Mouse (Mus musculus) liver, adult (tissue): ENCODE results near the gene Mroh8.
A peak's percentile ranks its signal among the peaks of the same experiment; 100 is the strongest.

Experiments
- GATA4 ChIP-seq: IDR thresholded peaks from 2 replicates; pipeline ENCODE4 v1.6.1; 2014; ENCODE audit warnings: mild to moderate bottlenecking, low read length; ENCODE audit not compliant: insufficient replicate concordance

Gene Mroh8

DNA sequence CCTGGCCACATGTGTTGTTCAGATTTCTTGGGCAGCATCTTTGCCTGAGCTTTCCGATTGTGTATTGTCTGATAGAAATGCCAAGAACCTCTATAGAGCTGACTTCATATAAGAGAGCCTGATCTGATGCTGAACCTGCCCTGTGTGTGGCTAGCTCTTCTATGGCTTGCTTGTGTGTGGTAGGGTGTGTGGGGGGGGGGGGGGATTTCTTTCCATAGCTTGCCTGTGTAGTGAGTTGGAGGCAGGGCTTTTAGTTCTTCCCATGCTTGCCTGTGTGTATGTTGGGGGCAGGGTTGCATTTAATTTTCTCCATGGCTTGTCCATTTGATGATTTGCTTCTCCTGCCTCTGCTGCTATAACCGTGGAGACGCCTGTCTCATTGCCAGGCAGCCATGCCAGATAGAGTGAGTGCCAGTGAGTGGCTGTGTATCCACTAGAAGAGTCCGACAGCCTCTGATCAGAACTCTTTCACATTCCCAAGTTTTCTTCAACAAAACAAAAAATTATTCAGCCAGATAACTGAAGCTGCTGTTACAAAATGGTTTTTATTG, 28.4 kb upstream of the Mroh8 start:
- TF ChIP-seq GATA4: no peak

DNA sequence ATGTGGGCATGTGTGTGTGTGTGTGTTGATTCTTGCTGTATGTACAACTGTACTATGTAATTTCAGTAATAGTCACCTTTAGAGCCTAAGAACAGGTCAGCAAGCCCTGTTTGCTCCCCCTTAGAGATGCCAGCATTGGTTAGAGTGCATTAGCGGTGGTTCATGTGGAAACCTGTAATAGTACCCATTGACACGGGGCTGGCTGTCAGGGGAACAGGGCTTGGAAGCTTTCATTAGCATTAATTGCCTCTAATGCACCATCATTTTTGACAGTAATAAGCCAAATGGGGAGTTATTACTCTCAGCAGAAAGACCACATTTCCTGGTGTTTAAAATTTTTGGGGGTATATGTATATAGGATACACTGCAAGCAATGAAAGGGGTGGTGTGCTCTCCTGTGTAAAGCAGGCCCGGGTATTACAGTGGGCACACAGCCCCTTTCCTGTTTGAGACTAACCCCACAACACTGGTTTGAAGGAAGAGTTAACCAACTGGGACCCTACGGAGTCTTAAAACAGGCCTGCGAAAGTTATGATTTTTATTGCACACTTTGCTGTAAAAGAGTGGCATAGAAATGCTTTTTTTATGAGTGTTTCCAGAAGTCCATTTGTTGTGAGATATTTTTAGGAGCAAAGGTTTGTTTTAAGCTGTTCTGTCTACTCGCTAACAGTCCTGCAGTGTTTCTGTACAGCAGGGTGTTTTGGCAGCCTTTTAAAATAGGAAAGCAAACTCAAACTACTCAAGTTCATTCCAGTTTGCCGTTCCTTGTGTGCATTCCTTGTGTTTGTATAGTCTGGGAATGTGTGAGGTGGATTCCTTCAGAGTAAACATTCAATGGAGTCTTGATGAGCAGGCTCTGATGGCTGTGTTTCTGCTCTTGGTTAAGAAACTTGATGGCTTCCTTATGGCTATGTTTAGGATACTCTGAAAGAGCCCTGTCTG, 27.0 kb upstream of the Mroh8 start:
- TF ChIP-seq GATA4: no peak

DNA sequence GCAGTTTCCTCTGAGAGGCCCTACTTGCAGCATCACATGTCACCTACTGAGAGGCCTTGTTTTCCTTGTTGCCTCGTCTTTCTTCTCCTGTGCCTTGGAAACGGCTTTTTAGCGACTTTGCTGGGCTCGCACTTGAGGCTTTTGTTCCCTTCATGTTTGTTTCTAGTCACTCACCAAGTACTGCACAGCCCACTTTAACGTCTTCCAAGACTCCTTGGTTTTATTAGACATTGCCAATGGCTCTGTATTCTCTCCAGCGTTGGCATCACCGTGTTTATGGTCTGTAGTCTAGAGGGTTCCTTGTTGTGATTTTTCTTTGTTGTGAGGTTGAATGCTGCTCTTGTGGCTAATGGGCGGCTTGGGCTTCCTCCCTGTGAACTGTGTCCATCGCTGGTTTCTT, 23.7 kb upstream of the Mroh8 start:
- no peak for TF ChIP-seq GATA4

DNA sequence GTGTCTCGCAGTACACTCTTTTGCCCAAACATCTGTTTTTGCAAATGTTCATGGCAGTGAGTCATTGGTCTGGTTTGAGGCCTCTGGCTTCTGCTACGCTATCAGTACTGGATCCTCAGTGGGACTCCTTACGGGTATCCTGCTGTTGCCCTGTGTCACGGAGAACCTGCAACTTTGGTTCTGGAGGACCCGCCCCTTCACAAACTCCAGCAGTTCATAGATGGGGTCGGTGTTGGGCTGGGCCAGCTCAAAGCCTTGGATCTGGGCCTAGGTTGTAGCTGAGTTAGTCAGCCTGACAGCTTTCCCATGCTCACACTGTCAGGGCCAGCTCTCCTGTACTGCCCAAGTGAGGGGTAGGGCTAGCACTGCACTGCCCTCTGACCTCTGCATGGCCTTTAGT, 20.7 kb upstream of the Mroh8 start:
- no peak for TF ChIP-seq GATA4

DNA sequence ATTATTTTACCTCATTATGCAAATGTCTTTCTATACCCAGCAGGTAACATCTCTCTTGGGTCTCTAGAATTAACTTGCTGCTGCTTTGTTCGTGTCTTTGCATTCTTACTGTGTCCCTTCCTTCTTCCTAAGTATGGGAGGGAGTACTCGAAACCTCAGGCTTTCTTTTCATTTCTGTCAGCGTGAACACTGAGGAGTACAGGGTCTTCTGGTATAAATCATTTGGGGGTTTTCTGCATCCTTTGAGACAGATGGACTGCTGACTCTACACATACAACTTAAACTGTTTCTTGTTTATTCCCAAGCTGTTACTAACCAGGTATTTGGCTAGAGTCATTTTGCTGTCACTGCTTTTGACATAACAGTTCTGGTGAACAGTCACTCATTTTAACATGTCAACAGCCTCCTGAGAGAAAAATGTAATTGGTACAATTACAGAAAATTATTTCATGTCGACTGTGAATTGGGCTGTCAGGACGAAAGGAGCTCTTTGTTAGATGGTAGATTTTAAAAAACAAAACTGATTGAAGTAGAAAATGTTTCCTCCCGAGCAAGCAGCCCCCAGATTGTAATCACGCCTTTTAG, 16.8 kb upstream of the Mroh8 start:
- no peak for TF ChIP-seq GATA4

DNA sequence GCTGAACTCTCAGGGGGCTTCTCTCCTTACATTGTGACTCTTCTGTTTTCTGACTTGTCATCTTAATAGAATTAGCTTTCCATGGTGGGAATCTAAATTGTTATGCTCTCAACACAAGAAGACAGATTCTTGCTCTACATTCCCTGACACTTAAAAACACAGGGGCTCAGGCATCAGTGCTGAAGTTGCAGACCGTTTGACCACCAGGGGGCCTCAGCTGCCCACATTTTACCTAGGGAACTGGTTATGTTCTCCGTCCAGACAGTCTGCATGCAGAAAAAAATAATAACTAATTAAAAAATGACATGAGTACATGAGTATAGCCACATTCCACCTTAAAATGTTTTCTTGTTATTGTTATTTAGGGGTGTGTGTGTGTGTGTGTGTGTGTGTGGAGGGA, 12.7 kb upstream of the Mroh8 start:
- no peak for TF ChIP-seq GATA4

DNA sequence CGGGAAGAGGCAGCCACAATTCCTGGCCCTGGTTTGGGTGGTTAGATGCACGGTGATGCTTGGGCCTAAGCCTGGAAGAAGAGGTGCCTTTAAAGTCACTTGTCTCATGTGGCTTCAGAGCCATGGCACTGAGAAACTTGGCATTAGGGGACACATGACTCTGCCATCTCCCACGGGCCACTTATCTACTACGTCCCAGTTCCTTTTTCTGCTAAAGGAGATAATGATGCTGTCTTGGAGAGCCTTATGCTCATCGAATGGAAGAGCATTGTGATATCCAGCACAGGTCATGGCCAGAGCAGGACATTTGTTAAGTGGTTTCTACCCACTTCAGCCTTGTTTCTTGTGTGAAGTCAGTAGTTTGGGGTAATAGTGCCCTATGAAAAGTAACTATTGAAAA, 9.6 kb upstream of the Mroh8 start:
- TF ChIP-seq GATA4: no peak

DNA sequence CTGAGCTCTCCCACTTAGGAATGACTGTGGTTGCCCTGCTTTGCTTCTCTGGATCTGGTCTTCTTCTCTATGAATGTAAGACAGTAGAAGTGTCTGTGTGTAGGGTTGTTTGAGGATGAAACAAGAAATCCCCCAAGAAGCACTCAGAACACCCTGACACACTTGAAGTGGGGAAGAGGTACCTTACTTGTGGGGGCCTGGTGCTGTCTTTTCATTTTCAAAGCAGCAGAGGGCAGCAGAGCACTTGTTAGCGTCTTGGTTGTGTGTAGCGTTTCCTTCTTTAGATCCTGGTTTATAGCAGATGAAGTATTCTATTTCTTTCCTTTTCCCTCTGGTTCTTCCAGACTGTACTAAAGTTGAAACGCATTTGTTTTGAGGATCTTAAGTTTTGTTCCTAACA, 8.2 kb upstream of the Mroh8 start:
- no peak for TF ChIP-seq GATA4

DNA sequence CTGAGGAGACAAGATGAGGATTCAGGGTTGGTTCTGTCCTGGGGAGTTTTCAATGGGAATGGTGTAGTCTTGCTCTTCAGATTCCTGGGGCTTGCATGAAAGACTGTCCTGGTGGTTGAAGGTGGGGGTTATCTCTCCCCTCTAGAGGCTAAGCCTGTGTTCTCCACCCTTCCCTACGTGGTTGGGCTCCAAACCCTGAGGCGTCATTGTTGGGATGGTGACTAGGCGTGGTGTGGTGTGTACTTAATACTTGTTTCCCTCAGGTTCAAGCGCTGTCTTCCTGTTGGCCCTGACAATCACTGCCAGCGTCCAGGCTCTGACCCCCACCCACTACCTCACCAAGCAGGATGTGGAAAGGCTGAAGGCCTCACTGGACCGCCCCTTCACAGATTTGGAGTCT, 4.0 kb upstream of the Mroh8 start:
- no peak for TF ChIP-seq GATA4

DNA sequence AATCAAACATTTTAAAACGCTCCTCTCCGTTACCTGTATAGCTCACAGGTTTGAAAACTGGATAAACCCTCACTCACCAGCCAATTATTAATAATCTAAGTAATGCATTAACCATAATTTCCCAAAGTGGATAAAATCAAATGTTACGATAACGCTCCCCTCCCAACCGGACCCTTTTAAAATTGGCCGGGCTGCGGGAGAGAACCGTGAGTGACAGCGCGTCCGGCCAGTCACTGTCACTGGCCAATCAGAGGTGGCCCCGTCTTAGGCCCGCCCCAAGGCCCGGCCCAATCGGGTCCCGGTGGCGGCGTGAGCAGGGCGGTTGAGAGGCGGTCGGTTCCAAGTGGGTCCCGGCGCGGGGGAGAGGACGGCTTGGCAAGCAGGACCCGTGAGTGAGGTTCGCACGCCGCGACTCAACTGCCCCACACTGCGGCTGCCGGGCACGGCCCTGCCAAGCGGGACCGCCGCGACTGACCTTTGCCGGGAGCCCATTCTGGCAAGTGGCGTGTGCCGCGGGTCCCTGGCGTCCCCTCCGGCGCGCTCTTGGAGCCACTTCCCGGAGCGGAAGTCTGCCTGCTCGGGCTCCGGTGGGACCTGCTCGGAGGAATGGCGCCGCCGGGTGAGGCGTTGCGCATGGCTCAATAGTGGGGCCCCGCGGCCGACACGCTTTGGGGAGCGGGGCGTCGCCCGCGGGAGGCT, 483 bp downstream of the Mroh8 start, which contains the start of gene Rpn2:
Rpn2 (plus strand) TSS at position 301 of the 699 bp plus-strand sequence.
- TF ChIP-seq GATA4: peak; percentile 42; the same call in 1 of the 2 replicates

DNA sequence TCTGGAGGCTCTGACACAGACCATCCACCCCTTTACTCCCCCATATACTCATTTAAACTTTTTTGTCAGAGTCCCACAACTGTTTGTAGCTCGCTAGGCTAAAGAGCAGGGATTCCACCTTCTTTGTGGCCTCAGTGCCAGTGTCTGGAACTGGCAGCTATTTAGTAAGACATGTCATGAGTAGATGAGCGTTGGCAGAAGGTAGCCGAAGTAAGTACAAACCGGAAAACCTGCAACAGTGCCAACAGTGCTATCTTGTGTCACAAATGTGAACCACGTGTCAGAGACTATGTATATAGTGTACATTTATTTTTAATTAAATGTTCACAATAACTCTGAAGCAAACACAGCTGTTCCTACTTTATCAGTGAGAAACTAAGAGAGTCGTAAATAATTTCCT, 15.5 kb downstream of the Mroh8 start:
- TF ChIP-seq GATA4: no peak

DNA sequence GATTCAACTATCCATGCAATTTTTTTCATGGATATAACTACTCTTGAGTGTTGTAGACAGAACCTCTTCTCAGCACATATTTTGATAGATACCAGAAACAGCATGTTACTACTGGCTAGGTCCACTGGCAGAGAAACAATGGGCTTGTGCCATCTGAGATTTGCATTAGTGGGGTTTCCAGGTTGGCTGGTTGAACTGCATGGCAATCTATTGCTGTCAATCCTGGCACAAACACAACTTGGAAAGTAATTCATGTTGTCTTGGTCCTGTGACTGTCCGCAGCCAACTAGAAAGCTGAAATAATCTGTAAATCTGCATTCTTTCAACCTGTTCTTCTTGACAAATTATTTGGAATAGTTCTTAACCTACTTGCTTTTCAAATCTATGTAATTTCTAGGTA, 16.2 kb downstream of the Mroh8 start:
- no peak for TF ChIP-seq GATA4

DNA sequence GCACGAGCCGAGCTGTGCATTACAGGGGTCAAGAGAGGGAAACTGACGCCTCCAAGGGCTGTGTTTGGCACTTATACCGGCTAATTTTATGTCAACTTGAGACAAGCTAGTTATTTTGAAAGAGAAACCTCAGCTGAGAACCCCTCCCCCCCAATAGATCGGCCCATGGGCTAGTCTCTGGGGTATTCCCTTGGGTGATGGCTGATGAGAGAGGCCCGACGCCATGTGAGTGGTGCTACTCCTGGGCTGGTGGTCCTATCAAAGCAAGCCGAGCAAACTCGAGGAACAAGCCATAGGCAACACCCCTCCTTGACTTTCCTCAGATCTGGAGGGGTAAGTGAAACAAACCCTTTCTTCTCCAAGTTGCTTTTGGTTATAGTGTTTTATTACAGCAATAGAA, 16.8 kb downstream of the Mroh8 start:
- TF ChIP-seq GATA4: no peak

DNA sequence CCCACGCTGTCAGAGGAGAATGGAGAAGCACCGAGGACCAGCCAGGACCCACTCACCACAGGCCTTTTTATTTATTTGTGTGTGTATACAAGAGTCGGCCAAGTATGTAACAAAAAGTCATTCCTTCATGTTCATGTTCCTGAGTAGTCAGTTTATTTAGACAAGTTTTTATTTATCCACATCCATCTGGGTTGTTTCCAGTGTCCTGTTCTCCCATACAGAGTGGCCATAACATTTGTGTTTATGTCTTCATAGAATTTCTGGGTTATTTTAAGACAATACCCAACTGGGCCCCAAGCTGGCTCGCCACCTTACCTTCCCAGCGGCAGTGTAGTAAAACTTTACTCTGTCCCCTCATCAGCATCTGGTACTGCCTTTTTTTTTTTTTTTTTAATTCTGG, 17.4 kb downstream of the Mroh8 start:
- TF ChIP-seq GATA4: no peak

DNA sequence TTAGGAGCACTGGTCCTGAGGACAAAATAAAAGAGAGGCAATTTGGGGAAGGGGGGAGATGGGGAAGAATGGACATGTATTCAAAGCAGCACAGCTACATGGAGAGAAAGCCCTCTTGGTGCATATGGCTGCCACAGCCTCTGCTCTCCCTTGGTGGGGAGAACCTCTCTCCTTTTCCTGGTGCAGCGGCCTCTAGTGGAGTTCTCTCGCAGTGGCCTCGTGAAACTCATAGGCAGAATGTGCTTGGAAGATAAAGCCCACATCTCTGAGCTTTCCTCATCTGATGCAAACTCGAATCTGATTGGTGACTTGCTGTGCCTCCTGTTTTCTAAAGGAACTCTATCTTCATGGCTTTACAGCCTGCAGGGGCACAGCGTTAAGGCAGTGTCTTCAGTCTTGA, 19.6 kb downstream of the Mroh8 start:
- no peak for TF ChIP-seq GATA4

DNA sequence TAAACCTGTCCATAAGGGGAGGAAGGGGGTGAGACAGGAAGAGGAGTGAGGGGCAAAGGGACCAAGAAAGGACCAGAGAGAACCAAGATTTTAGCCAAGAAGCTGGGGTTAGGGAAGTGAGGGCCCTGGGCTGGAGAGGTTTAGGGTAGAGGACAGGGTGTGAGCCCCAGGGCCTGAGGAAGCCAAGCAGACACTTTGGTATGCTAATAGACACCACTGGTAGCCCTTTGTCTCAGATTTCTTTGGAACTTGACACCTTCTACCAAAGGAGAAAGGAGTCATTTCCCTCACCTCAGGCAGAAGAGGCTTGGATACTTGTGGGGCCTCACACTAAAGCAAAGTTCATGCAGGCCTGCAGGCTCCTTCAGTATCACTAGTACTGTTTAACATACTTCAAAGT, 31.2 kb downstream of the Mroh8 start:
- no peak for TF ChIP-seq GATA4
